Mouse (Mus musculus) cerebellum, adult 9-11 months (tissue): ENCODE measurements around the gene Doc2b.
"Not testable (repeated sequence)": the region's sequence is repeated elsewhere in the genome, so short reads cannot be mapped to it uniquely, and the experiment has no call there.

Source experiments
- DNase-seq: peaks from one replicate; pipeline ENCODE4 v3.0.0; 2022

The Doc2b gene

DNA sequence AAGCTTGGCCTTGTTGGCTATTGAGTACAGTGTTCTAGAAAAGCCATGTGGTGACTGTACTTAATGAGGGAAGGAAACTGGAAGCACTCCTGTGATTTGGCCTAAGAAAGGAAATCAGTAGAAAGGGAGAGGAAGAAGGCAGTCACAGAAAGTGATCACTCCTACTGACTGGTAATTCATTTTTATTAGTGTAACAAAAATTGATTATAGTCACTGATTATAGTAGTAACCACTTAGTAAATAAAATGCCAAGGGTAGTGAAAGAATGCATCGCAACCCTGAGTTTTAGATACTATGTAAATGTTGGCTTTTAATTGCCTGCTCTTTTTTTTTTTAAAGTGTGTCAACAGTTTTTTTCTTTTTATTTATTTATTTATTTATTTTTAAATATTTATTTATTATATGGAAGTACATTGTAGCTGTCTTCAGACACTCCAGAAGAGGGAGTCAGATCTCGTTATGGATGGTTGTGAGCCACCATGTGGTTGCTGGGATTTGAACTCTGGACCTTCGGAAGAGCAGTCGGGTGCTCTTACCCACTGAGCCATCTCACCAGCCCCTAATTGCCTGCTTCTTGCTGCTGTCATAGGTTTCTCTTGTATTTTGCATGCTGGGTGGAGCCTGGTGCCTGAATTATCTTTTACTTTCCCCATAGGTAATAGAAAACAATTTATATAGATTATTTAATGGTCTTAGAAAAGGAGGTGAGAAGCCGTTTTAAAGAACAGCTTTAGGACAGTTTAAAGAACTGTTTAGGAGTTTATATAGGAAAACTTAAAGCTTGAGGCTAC, 60.2 kb downstream of the Doc2b start:
- DNase-seq, result no peak

DNA sequence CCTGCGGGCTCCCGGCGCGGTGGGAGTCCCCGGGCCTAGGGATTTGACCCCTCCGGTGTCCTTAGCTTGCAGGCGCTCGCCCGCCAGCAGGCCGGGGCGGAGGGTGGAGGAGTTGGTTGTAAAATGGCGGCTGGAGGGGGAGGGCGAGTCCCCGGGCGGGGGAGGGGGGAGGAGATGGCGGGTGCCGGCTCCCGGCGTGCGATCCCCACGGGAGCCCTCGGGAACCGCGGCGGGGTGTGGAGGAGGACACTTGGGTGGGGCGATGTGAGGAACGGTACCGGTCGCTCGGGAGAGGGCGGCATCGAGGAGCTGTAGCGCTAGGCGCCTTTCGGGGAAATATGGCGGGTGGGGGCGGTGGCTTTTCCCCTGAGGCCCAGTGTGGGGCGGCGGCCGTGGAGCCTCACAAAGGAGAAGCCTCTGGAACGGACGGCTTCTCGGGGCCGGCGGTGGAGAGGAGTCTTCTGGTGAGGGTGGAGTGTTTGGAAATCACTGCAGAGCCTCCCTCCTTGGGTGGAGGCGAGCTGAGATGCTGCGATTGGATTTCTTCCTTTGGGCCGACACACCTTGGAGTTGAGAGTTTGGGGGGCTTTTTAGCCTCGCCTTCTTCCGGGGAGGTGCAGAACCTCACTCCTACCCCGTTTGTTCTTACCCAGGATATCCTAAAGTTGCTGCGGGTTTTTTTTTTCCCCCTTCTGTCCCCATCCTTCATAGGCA, 62.5 kb downstream of the Doc2b start:
- DNase-seq, result peak; percentile 74

DNA sequence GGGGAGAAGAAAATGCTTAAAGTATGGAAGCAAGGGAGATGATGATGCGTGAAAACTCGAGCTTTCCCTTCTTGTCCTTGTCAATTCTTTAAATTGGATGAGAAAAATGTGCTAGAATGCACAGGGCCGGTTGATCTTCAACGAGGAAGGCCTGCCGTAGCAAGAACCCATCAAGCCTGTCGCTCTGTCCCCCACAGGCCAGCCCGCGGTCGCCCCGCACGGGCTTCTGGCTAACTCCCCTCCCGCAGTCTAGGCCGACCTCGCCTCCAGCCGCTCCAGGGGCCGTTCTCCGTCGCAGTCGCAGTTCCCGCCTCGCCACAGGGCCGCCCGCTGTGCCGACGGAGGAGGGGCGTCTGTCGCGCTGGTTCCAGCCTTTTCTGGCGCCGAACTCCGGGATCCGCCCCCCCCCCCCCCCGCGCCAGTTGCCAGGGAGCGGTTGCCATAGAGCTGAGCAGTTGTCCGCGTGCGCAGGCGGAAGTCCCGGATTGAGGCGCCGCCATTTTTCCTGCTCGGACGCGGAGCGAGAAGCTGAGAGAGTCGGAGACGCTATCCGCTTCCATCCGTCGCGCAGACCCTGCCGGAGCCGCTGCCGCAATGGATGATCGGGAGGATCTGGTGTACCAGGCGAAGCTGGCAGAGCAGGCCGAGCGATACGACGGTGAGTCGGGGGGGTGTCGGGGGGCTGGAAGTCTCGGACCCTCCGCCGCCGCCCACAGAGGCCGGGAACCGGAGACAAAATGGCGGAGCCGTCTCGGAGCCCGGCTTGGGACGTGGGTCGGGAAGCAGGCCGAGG, 63.2 kb downstream of the Doc2b start, which contains the start of gene Ywhae:
Ywhae (plus strand) TSS at position 436 of the 793 bp plus-strand sequence.
- DNase-seq, result peak; percentile 91

DNA sequence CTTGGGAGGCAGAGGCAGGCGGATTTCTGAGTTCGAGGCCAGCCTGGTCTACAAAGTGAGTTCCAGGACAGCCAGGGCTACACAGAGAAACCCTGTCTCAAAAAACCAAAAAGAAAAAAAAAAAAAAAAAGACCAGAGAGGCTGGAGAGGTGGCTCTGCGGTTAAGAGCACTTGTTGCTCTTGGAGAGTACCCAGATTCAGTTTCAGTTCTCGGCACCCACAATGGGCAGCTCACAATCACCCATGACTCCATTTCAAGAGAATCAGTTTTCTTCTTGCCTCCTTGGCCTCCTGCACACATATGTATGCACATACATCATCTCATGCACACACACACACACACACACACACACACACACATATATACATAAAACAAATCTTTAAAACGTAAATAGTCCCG, 68.2 kb downstream of the Doc2b start:
- DNase-seq, result not testable (repeated sequence)

DNA sequence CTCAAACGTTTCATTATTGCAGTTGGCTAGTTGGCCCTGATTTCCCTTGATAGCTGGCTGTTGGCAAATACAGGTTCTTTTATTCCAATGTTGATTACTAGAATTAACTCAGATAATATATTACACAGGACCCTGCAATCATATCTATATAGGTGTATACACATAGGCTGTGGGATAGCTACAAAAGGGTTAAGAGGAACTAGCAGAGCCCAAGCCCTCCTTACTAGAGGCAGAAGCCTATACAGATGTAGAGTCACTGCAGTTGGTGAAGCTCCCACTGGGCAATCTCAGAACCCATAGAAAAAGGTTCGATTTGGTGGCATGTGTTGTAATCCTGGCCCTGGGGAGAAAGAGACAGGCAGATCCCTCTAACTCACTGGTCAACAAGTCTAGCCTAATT, 68.7 kb downstream of the Doc2b start:
- no peak for DNase-seq

DNA sequence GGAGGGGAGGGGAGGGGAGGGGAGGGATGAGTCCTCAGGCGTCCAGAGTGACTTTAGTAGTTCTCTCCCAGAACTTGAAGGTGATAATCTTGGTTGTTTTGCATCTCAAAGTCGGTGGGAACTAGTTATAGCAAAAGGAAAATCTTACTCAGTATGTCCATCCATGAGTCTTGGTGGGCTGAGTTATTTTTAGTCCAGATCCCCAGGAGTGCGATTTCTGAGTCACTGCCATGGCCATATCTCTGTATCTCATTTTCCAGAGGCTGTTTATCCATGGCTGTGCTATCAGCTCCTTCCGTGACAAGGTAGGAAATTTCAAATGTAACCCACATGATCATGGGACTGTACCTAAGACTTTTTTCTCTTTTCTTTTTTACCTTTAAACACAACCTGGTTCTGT, 73.5 kb downstream of the Doc2b start:
- no peak for DNase-seq
